Mouse (Mus musculus) cerebellum, adult 9-11 months (tissue): ENCODE measurements around the gene Polr3gl.

Experiments
- DNase-seq: peaks from one replicate; pipeline ENCODE4 v3.0.0; 2022

Polr3gl gene

DNA sequence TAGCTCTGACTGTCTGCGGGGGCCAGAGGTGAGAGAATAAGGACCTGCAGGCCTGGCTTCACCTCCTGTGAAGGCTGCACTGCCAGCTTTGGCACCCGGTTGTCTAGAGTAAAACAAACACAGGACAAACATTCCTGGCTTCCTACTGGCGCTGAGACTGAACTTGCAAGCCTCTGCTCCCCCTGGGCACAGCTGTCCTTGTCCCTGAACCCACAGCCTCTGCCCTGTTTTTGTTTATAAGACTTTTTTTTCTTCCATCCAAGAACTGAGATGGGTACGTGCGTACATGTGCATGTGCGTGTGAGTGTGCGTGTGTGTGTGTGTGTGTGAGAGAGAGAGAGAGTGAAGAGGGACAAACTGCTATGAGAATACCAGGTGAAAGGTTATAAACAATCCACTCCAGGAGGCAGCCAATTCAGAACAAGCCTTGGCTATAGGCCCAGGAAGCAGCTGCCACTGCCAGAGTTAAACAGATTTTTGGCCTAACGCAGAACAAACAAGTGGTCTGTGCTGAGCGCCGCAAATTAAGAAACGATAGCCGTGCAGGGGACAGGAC lies 38.9 kb downstream of the Polr3gl start:
- no peak for DNase-seq

DNA sequence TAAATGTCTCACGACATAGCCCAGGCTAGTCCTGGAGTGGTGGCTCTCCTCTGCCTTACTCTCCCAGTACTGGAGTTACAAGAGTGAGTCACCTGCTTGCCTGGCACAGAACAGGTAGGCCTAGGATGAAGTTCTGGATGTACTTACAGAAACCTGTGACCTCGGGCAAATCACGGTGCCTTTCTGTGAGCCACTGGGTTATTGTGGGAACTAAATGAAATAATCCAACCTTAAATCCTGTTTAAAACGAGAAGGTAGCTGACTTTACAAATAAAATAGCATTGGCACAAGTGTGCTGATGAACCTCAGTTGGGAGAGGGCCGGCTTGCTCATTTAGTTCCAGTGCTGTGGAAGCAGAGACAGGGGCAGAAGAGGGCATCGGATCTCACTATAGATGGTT lies 39.7 kb downstream of the Polr3gl start:
- DNase-seq, result no peak

DNA sequence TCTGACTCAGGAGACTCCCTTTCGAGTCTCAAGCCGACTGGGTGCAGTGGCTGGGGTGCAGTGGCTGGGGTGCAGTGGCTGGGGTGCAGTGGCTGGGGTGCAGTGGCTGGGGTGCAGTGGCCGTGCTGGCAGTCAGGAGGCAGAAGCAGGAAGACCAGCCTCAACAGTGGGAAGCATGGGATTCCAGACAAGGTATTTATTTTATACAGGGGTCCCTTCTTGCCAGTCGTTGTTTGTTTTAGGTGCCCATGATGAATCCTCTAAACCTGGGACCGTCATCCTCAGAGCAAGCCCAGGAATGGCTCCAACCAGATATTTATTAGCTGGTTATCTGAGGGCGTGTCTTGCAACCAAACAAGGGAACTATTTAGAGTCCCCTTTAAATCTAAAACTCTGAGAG lies 40.4 kb downstream of the Polr3gl start:
- no peak for DNase-seq

DNA sequence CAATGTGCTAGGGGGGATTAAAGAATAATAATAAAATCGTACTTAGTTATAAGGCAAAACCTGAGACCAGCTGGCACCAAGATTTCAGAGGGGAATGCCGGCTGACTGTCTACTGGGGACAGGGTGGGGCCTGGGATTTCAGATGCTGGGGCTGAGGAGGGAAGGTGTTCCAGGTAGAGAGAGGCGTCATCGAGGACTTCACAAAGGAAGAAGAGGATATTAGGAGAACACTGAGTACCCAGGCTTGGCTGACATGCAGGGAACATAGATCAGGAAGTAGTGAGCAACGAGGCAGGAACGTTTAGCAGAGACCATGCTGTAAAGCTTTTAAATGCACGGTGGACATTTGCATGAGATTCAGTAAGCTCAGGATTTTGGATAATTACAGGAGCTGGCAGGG lies 42.1 kb downstream of the Polr3gl start:
- no peak for DNase-seq

DNA sequence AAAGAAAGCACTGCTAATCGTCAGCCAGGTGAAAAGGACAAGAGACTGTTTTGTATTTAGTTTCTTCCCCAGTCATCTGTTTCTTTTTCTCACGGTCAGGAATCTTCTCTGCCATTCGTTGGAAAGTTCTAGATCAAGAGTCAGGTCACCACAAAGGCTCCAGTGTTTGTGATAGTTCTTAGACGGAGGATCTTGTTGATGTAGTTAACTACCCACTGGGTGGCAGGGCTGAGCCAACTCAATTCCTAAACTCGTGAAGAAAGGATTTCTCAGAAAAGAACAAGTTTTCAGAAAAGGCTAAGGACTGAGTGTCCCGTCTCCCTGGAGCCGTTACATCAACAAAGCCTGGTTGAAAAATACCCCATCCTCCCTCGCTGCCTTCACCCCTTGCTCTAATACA lies 42.8 kb downstream of the Polr3gl start:
- no peak for DNase-seq

DNA sequence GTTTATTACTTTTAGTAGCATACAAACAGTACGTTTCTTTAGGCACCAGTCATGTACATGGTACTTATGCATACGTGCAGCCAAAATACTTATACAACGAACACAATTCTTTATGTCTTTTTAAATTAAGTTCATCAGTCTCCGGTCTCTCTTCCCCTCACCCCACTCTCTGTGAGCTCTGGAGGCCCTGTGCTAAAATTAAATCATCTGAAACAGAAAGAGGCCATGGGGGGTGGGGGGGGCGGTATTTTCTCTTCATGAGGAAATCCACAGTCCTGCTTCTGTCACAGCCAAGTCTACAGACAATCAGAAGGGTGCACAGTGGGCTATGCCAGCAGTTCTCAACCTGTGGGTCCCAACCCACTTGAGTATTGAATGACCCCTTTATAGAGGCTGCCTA lies 44.6 kb downstream of the Polr3gl start:
- DNase-seq, result no peak

DNA sequence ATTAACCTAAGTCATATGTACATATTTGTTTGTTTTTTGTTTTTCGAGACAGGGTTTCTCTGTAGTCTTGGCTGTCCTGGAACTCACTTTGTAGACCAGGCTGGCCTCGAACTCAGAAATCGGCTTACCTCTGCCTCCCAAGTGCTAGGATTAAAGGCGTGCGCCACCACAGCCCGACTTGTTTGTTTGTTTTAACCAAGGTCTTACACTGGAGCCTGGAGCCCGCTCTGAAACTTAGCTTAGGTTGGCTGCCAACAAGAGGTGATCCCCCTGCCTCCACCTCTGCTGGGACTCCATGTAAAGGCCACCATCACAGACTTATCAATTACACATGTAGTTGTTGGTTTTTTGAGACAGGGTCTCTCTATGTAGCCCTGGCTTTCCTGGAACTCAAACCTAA lies 45.2 kb downstream of the Polr3gl start:
- DNase-seq, result no peak

DNA sequence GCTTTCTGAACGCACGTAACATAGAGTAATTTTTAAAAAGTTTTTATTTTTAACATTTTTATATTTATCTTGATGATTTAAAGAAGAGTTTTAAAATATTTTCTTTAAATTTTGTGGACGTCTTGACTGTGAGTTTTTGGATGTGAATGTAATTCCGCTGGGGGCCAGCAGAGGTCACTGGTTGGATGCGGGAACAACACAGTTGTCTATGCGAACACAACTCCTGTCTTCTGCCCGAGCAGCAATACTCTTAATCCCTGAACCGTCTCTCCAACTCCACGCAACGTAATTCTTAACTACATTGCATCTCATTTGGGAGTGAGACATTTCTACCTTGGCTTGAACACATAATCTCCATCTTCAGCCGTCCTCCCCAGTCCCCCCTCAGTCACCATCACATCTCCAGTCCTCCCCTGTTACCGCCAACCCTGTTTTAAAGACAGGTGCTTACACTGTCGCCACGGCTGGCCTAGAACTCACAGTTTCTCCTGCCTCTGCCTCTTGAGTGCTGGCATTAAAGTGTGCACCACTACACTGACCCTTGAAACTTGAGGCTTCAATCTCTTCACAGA lies 46.5 kb downstream of the Polr3gl start:
- peak; percentile 63 for DNase-seq

DNA sequence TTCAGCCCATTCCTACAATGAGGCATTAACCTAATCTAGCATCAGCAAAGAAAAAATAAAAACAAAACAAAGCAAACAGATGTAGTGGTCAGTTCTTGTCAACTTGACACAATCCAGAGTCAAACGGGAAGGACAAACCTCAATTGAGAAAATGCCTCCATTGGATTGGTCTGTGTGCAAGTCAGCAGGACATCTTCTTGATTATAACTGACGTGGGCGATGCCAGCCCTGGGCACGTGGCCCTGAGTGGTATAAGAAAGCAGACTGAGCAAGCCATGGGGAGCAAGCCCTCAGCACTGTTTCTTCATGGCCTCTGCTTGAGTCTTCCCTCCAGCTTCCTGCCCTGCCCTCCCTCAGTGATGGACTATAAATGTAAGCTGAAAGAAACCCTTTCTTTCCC lies 47.1 kb downstream of the Polr3gl start:
- DNase-seq, result no peak

DNA sequence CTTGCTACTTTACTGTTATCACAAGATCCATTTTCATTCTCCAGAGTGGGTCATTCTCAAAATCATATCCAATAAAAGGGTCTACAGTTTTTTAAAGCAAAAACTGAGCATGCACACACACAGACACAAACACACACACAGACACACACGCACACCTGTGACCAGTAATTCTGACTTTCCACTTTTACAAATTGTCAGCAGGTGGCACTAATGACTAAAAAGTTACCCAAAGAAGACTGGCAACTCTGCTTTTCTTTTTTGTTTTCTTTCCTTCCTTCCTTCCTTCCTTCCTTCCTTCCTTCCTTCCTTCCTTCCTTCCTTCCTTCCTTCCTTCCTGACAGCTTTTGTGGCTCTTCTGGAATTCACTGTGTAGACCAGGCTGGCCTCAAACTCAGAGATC lies 48.4 kb downstream of the Polr3gl start:
- DNase-seq, result no peak

DNA sequence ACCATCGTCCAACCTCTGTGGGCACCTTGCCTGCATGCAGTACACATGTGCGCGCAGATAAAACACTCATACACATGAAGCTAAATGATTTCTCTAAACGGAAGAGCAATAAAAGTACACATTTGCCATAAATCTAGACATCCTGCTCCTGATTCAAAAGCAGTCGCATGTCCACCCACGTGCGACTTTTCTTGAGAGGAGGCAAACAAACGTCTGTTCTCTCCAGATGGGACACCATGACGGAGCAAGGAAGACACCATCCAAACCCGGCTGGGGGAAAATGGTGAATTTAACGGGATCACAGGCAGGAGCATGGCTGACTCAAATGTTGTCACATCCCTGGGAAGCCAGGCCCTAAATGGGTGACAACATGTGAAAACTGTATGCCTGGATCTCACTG lies 50.6 kb downstream of the Polr3gl start:
- DNase-seq, result no peak

DNA sequence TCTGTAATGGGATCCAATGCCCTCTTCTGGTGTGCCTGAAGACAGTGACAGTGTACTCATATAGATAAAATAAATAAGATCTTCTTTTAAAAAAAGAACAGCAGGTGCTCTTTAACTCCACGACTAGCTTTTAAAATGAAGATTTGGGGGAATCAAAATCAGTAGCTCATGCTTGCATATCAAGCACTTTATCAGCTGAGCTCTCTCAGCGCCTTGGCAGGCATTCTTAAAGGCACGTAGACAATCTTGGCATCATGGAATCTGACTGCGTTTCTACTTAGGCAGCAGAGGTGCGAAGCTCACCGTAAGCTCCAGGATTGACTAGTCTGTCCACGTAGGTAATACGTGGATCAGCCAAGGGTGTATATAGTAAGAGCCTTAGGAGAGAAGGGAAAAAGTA lies 51.4 kb downstream of the Polr3gl start:
- no peak for DNase-seq

DNA sequence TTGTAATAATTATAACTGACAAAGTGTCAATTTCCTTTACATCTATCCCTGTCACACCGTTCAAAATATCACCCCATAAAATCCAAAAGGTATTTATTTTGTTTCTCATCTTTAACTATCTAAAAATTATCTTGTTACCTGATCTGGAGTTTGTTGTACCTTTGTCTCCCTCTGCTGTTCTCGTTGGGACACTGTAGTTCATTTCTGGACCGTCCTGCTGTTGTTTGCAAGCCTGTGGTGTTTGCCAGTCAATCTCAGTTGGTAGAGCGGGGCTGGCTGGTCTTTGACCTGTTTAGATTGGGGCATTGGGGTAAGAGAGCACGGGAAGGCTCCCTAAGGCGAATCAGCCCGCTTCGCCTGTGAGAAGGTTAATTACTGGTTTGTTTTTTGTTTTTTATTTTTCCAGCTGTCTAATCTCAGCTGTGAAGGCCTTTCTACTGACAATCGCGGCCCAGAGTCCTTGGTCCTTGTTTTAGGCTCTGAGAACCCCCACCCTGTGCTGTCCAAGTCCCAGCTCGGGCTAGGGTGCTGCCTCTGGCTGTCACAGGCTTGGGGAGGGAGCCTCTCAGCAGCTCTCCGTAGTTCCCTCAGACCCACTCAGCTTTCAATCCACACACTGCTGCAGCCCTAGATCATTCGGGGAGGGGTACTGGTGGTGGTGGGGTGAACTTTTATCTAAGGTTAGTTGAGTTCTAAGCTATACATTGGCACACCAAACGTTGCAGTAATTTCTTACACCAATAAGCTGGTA lies 52.5 kb downstream of the Polr3gl start:
- DNase-seq, result no peak

DNA sequence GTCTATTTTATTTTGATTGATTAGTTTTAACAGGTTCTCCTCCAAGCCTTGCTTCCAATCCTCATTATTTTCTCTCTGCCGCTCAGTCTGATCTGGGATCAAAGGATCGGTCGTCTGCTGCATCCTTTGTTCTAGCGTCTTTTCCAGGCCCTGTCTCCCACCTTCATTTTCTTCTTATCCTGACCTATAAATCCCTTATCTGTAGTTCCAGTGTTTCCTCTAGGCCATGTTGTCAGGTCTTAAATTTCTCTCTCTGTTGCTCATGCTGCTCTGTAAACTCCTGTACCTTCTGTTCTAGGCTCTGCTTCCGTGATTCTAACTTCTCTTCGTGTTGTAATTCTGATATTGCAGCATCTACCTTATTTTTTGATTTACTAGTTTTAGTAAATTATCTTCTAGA lies 53.2 kb downstream of the Polr3gl start:
- no peak for DNase-seq

DNA sequence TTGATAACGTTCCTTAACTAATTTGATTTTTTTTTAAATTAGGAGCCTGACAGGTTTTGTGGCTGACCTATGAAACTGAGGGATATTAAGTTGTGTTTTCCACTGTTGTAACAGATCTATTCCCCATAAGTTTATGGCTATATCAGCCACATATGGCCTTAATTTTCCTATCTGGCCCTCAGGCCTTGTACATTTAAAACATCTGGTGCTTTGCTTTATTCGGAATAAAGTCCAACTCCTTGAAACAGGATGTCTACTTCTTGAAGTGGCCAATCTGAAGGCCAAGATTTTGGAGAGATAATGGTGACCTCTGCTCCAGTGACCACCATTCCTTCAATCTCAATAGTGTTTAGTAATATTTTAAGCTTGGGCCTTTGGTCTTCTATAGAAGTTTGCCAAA lies 54.7 kb downstream of the Polr3gl start:
- DNase-seq, result no peak

DNA sequence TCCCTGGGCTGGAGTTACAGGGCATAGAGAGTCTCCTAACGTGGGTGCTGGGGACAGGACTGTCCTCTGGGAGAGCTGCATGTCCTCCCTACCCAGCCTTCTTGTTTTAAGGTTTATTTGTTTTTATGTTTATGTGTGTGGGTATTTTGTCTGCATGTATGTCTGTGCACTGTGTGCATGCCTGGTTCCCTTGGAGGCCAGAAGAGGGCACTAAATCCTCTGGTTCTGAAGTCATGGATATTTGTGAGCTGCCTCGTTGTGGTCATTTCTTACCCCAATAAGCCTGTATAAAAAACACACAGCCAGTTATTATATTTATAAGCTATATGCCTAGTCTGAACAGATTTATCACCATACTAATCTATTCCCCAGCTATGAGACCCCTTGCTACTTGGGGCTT lies 59.7 kb downstream of the Polr3gl start:
- DNase-seq, result no peak

DNA sequence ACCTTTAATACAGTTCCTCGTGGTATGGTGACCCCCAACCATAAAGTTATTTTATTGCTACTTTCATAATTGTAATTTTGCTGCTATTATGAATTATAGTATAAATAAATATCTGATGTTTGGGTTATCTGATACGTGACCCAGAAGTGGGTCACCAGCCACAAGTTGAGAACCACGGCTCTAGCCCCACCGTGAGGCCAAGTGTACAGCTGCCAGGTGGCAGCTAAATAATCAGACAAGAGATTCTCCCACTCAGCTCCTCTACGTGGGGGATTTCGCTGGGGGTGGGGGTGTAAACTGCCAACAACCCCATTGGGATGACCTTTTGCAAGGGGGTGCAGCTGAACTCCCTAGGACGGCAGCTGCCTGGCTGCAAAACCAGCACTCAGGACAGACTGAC lies 61.9 kb downstream of the Polr3gl start:
- DNase-seq, result no peak

DNA sequence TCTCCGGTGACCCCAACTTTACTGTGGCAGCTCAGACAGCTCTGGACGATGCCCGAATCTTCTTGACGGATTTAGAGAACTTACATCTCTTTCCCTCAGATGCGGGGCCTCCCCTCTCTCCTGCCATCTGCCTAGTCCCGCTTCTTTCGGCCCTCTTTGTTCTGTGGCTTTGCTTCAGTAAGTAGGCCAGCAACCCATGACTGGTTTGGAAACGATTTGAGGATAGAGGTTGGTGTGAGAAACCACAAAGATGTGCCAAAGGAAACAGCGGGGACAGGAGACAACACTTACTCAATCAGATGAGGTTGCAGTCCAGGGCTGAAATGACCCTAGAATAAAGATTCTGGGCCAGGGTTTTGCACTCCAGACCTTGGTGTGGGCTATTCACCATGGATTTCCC lies 65.5 kb downstream of the Polr3gl start:
- no peak for DNase-seq
